Mouse (Mus musculus): ENCODE measurements around the gene Grik3.

DNA sequence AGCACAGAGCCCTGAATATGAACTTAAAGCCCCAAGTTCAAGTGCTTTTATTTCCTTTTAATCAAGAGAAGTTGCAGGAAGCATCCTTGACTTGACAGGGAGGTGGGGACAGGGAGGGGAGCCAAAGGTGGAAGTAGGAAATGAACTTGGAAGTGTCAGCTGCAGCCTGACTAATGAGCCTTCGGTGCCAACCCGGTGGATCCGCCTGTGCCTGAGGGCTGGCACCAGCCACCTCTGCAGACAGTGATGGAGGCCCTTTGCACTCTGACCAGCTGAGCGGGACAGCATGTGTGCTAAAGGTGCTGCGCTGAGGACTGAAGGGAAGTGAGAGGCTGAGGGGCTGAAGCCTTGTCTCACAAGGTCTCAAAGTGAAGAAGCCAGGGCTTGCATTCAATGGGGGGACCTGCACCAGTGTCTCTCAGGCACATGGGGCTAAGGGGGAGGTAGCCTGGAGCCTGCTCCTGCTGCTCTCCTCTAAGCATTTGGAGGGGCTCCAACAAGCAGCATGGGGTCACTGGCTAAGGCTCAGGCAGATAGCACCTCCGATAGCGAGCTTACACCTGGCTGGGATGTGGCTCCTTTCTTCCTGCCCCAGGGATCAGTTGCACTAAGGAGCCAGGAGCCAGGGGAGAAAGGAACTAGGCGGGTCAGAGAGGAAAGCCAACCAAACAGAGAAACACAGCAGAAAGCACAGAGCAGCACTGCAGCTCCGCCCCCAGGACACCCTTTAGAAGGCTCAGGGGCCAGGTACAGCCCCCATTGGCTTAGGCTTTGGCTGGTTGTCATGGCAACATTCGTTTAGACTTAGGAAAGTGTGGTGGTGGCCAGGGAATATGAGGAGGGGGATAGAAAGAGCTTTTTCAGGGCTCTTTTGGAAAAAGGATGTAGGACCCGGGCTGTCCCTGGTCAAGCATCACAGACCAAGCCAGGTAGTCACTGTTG lies 33.1 kb upstream of the Grik3 start:
- no peak for TF ChIP-seq CTCF (IDR thresholded peaks at IDR 0.05; ENCODE audit: low read depth)
- no peak for TF ChIP-seq EP300 (optimal IDR thresholded peaks at IDR 0.05)
